Mouse (Mus musculus) lung, embryonic 15.5 days (tissue): ENCODE measurements around the gene Zfp385b. TPM values are rescaled to one million over a fixed set of nuclear protein-coding genes. Genes with fewer than 3 reads are reported as not detected.
A peak's percentile ranks its signal among the peaks of the same experiment; 100 is the strongest.

Experiments used
- ATAC-seq: fragments of 200-750 bp; cut with Nextera tagmentation; 2 replicates; pipeline ENCODE4 v1.8.0; 2017; ENCODE audit warnings: moderate number of reproducible peaks, borderline replicate concordance; ENCODE audit not compliant: low FRiP score, low TSS enrichment; ENCODE audit errors: extremely low read depth
- H3K27ac ChIP-seq: fragments of 300-500 bp; sonication (generic); 2 replicates; pipeline ENCODE4 v1.5.1; 2015; ENCODE audit warnings: moderate library complexity, mild to moderate bottlenecking, inconsistent platforms
- H3K27me3 ChIP-seq: fragments of 300-500 bp; sonication (generic); 2 replicates; pipeline ENCODE4 v1.6.1; 2015; ENCODE audit warnings: inconsistent platforms
- H3K36me3 ChIP-seq: fragments of 300-500 bp; sonication (generic); 2 replicates; pipeline ENCODE4 v1.6.1; 2015; ENCODE audit warnings: inconsistent platforms
- H3K4me1 ChIP-seq: fragments of 300-500 bp; sonication (generic); 2 replicates; pipeline ENCODE4 v1.6.1; 2015; ENCODE audit warnings: inconsistent platforms
- H3K4me2 ChIP-seq: fragments of 300-500 bp; sonication (generic); 2 replicates; pipeline ENCODE4 v1.6.1; 2015; ENCODE audit warnings: inconsistent platforms, mild to moderate bottlenecking, moderate library complexity
- H3K4me3 ChIP-seq: fragments of 300-500 bp; sonication (generic); 2 replicates; pipeline ENCODE4 v1.5.1; 2015; ENCODE audit warnings: mild to moderate bottlenecking, inconsistent platforms
- H3K9ac ChIP-seq: fragments of 300-500 bp; sonication (generic); 2 replicates; pipeline ENCODE4 v1.6.1; 2015; ENCODE audit warnings: inconsistent platforms
- H3K9me3 ChIP-seq: fragments of 300-500 bp; sonication (generic); 2 replicates; pipeline ENCODE4 v1.6.1; 2016; ENCODE audit warnings: inconsistent platforms
- WGBS: fragments of 180-500 bp; shearing (Covaris S2); methylation state at CpG from one replicate; pipeline ENCODE4 v1.1.7; 2015; 5-methylcytosine and 5-hydroxymethylcytosine counted together
- polyA plus RNA-seq: library from polyadenylated mRNA; unstranded; fragments of >200 nt; fragmentation: Nextera tagmentation; extraction: Ambion mirVana; gene quantifications from 2 replicates; pipeline ENCODE4 v1.2.1, GENCODE M21; 2015

Zfp385b gene
- polyA plus RNA-seq, 1 experiment from 2014 or later, result 4.9 TPM

- H3K27ac ChIP-seq, result no peak overlapping the region
- 80% methylated on average over 6 of the region's 6 CpGs for WGBS
- no peaks in the 10 kb centered on the region for H3K9me3 ChIP-seq
- H3K4me2 ChIP-seq, result no peak overlapping the region
- no peak overlapping the region for H3K9ac ChIP-seq
- peaks cover 22% of the 10 kb centered on the region for H3K4me1 ChIP-seq
- no peak for ATAC-seq
- no peak overlapping the region for H3K4me3 ChIP-seq
- no peaks in the 10 kb centered on the region for H3K36me3 ChIP-seq
- no peaks in the 10 kb centered on the region for H3K27me3 ChIP-seq
These were observed 315.6 kb downstream of the Zfp385b start for GRCm38 (mm10) chr2:77503674-77504351.

- Histone ChIP-seq H3K4me1 (peaks cover 22% of the 10 kb centered on the region), H3K36me3 (no peaks in the 10 kb centered on the region), H3K9me3 (no peaks in the 10 kb centered on the region), H3K9ac (no peak overlapping the region), H3K27me3 (no peaks in the 10 kb centered on the region), H3K4me3 (no peak overlapping the region), H3K4me2 (no peak overlapping the region), H3K27ac (no peak overlapping the region)
- ATAC-seq, result no peak; the same call in 1 of the 2 replicates
- 73% methylated on average over 8 of the region's 8 CpGs for WGBS
These were observed 316.2 kb downstream of the Zfp385b start for GRCm38 (mm10) chr2:77503217-77503616.

- peak; percentile 46; the same call in 1 of the 2 replicates for ATAC-seq
- Histone ChIP-seq H3K4me1 (peaks cover 22% of the 10 kb centered on the region), H3K27me3 (no peaks in the 10 kb centered on the region), H3K27ac (0 out of 2 replicates have a peak overlapping the region, but pooled peaks have one; percentile 0), H3K36me3 (no peaks in the 10 kb centered on the region), H3K9me3 (no peaks in the 10 kb centered on the region), H3K9ac (no peak overlapping the region), H3K4me2 (no peak overlapping the region), H3K4me3 (no peak overlapping the region)
- WGBS, result 48% methylated on average over 8 of the region's 8 CpGs
These were observed 317.0 kb downstream of the Zfp385b start for GRCm38 (mm10) chr2:77502458-77502857.

- no peaks in the 10 kb centered on the region for H3K9me3 ChIP-seq
- ATAC-seq, result peak; percentile 64; the same call in 1 of the 2 replicates
- 24% methylated on average over 6 of the region's 6 CpGs for WGBS
- H3K9ac ChIP-seq, result no peak overlapping the region
- no peaks in the 10 kb centered on the region for H3K27me3 ChIP-seq
- H3K4me3 ChIP-seq, result no peak overlapping the region
- no peaks in the 10 kb centered on the region for H3K36me3 ChIP-seq
- peaks cover 18% of the 10 kb centered on the region for H3K4me1 ChIP-seq
- no peak overlapping the region for H3K27ac ChIP-seq
- no peak overlapping the region for H3K4me2 ChIP-seq
These were observed 319.0 kb downstream of the Zfp385b start for GRCm38 (mm10) chr2:77500480-77500879.

GRCm38 (mm10) chr2:77498379-77498778 is 321.1 kb downstream of the Zfp385b start:
- no peak overlapping the region for H3K9ac ChIP-seq
- WGBS, result 74% methylated on average over 4 of the region's 4 CpGs
- H3K4me1 ChIP-seq, result peaks cover 14% of the 10 kb centered on the region
- ATAC-seq, result no peak
- H3K9me3 ChIP-seq, result no peaks in the 10 kb centered on the region
- no peaks in the 10 kb centered on the region for H3K27me3 ChIP-seq
- no peak overlapping the region for H3K4me2 ChIP-seq
- H3K4me3 ChIP-seq, result no peak overlapping the region
- no peaks in the 10 kb centered on the region for H3K36me3 ChIP-seq
- no peak overlapping the region for H3K27ac ChIP-seq

GRCm38 (mm10) chr2:77497942-77498341 is 321.5 kb downstream of the Zfp385b start:
- Histone ChIP-seq H3K9me3 (no peaks in the 10 kb centered on the region), H3K27ac (no peak overlapping the region), H3K4me1 (peaks cover 14% of the 10 kb centered on the region), H3K4me2 (no peak overlapping the region), H3K4me3 (no peak overlapping the region), H3K27me3 (no peaks in the 10 kb centered on the region), H3K9ac (no peak overlapping the region), H3K36me3 (no peaks in the 10 kb centered on the region)
- WGBS, result 78% methylated on average over 6 of the region's 6 CpGs
- no peak for ATAC-seq

- Histone ChIP-seq H3K27ac (no peak overlapping the region), H3K9ac (no peak overlapping the region), H3K4me2 (no peak overlapping the region), H3K4me3 (no peak overlapping the region), H3K4me1 (peaks cover 2% of the 10 kb centered on the region; the same call in 1 of the 2 replicates), H3K27me3 (no peaks in the 10 kb centered on the region), H3K9me3 (no peaks in the 10 kb centered on the region), H3K36me3 (no peaks in the 10 kb centered on the region)
- 79% methylated on average over 7 of the region's 7 CpGs for WGBS
- no peak for ATAC-seq
These were observed 323.4 kb downstream of the Zfp385b start for GRCm38 (mm10) chr2:77496071-77496470.

- no peak overlapping the region for H3K9ac ChIP-seq
- no peaks in the 10 kb centered on the region; the same call in 1 of the 2 replicates for H3K4me1 ChIP-seq
- no peaks in the 10 kb centered on the region for H3K36me3 ChIP-seq
- no peaks in the 10 kb centered on the region for H3K27me3 ChIP-seq
- no peaks in the 10 kb centered on the region for H3K9me3 ChIP-seq
- no peak overlapping the region for H3K27ac ChIP-seq
- H3K4me3 ChIP-seq, result no peak overlapping the region
- ATAC-seq, result no peak
- 87% methylated on average over 4 of the region's 4 CpGs for WGBS
- H3K4me2 ChIP-seq, result no peak overlapping the region
These were observed 324.1 kb downstream of the Zfp385b start for GRCm38 (mm10) chr2:77495344-77495743.

- WGBS, result 88% methylated on average over 8 of the region's 8 CpGs
- H3K9ac ChIP-seq, result no peak overlapping the region
- H3K9me3 ChIP-seq, result no peaks in the 10 kb centered on the region
- no peak overlapping the region for H3K4me3 ChIP-seq
- H3K36me3 ChIP-seq, result no peaks in the 10 kb centered on the region
- ATAC-seq, result no peak
- no peaks in the 10 kb centered on the region for H3K4me1 ChIP-seq
- H3K27me3 ChIP-seq, result no peaks in the 10 kb centered on the region
- no peak overlapping the region for H3K4me2 ChIP-seq
- H3K27ac ChIP-seq, result no peak overlapping the region
These were observed 325.7 kb downstream of the Zfp385b start for GRCm38 (mm10) chr2:77493695-77494094.

- Histone ChIP-seq H3K4me3 (no peak overlapping the region), H3K36me3 (no peaks in the 10 kb centered on the region), H3K9me3 (no peaks in the 10 kb centered on the region), H3K4me2 (no peak overlapping the region), H3K27me3 (no peaks in the 10 kb centered on the region), H3K4me1 (peaks cover 4% of the 10 kb centered on the region; the same call in 1 of the 2 replicates), H3K9ac (no peak overlapping the region), H3K27ac (no peak overlapping the region)
- ATAC-seq, result no peak
- WGBS, result 71% methylated on average over 8 of the region's 8 CpGs
These were observed 332.3 kb downstream of the Zfp385b start for GRCm38 (mm10) chr2:77487151-77487550.

- no peak for ATAC-seq
- Histone ChIP-seq H3K27me3 (no peaks in the 10 kb centered on the region), H3K4me3 (no peak overlapping the region), H3K4me1 (no peaks in the 10 kb centered on the region), H3K9ac (no peak overlapping the region), H3K4me2 (no peak overlapping the region), H3K36me3 (no peaks in the 10 kb centered on the region), H3K27ac (no peak overlapping the region), H3K9me3 (no peaks in the 10 kb centered on the region)
- 50% methylated on average over 10 of the region's 10 CpGs for WGBS
These were observed 338.2 kb downstream of the Zfp385b start for GRCm38 (mm10) chr2:77481274-77481673.

GRCm38 (mm10) chr2:77477536-77477935 is 341.9 kb downstream of the Zfp385b start:
- no peak overlapping the region for H3K4me3 ChIP-seq
- no peaks in the 10 kb centered on the region for H3K4me1 ChIP-seq
- no peak overlapping the region for H3K27ac ChIP-seq
- no peak overlapping the region for H3K9ac ChIP-seq
- ATAC-seq, result no peak
- no peaks in the 10 kb centered on the region; the same call in 1 of the 2 replicates for H3K9me3 ChIP-seq
- 52% methylated on average over 10 of the region's 10 CpGs for WGBS
- no peaks in the 10 kb centered on the region for H3K36me3 ChIP-seq
- no peaks in the 10 kb centered on the region for H3K27me3 ChIP-seq
- no peak overlapping the region for H3K4me2 ChIP-seq
